Mouse (Mus musculus) megakaryocyte, embryonic 14.5 days (primary cell): Measurements from ENCODE around the gene Brap.

Source experiments
- FLI1 ChIP-seq: IDR thresholded peaks from 2 replicates; pipeline ENCODE4 v1.6.1; 2012; ENCODE audit warnings: low read length, inconsistent platforms, mixed read lengths
- GATA1 ChIP-seq: IDR thresholded peaks from 3 replicates; pipeline ENCODE4 v1.6.1; 2012; ENCODE audit warnings: mixed read lengths, low read length, inconsistent platforms, borderline replicate concordance

DNA sequence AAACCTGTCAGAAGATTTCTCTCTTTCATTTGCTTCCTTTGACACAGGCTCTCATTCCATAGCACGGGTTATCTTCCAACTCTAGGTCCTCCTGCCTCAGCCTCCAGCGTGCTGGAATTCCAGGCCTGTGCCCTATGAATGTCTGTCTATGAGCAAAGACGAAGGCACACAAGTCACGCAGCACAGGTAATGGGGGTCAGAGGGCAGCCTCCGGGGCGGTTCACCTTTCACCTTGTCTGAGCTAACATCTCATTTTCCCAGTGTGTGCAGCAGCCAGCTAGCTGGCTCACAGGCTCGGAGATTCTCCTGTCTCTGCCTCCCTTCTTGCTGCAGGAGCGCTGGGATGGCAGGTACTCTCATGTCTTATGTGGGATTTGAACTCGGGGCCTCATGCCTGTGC, 20.8 kb upstream of the Brap start:
- TF ChIP-seq GATA1 (no peak), FLI1 (no peak)
